Mouse (Mus musculus): Measurements from ENCODE around the gene Tmub1.

The Tmub1 gene

DNA sequence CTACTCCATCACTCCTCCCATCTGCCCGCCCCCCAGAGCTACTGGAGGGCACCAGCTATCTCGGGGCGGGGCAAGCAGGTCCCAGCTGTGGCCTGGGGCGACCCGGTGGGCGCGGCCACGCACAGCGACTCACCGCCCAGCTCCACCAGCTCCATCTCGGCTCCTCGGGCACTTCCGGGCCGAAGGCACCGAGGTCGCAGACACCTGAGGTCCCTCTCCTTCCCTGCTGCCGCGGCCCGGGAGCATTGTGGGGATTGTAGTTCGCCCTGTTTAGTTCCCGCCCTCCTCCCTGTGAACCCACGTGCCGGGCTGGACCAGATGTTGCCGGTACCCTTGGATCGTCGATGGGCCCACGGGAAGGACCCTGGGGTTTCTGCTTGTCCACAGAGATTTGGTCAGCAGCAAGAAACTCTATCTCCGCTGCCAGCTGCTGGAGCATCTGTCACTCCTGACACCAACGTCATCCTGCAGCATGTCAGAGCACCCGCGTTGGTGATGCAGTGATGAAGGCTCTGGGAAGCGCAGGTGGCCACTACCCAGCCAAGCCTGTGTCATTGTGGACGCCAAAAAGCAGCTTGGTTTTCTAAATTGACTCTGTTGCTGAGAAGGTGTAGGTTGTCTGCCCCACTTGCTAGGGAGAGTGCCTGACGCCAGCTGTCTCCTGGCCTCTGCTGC, at the start of gene Tmub1:
Gene Tmub1 (minus strand): TSS at position 231 of the 675 bp plus-strand sequence.
- no peak for DNase-seq (ENCODE audit: low read depth, low spot score)

DNA sequence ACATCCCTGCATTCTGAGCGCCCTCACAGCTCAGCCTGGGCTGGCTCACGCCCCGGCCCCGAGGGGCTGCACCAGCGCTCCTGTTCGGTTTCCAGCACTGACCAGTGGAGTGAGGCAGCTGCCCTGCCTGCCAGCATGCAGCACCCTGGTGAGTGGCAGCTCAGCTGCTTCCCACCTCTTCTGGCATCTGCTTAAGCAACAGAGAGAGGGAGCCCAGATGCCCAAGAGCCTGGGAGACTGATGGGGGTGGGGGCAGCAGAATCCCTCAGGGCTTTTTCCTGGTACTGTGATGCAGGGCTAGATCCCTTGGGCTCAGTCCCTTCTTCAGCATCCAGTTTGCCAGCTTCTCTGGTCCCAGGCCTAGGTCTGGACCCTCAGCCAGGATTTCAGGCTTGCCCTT, 49.1 kb upstream of the Tmub1 start:
- DNase-seq (ENCODE audit: low read depth, low spot score) = no peak

DNA sequence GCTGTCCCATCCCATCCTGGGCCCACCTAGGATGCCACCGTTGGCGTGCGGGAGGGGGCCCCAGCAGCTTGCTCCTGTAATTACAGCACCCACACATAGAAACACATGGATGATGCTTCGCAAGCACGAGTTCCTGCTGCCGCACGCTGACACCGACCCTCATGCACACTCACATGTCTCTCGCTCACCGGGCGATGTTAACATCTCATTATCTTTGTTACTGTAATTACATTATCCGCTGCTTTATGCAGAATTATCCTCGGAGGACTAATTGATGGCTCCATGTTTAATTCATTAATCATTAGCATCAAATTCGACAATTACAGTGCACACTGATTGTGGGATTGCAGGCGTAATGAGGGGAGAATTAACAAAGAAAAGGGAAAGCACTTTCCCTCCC, 47.4 kb upstream of the Tmub1 start:
- no peak for DNase-seq (ENCODE audit: low read depth, low spot score)

DNA sequence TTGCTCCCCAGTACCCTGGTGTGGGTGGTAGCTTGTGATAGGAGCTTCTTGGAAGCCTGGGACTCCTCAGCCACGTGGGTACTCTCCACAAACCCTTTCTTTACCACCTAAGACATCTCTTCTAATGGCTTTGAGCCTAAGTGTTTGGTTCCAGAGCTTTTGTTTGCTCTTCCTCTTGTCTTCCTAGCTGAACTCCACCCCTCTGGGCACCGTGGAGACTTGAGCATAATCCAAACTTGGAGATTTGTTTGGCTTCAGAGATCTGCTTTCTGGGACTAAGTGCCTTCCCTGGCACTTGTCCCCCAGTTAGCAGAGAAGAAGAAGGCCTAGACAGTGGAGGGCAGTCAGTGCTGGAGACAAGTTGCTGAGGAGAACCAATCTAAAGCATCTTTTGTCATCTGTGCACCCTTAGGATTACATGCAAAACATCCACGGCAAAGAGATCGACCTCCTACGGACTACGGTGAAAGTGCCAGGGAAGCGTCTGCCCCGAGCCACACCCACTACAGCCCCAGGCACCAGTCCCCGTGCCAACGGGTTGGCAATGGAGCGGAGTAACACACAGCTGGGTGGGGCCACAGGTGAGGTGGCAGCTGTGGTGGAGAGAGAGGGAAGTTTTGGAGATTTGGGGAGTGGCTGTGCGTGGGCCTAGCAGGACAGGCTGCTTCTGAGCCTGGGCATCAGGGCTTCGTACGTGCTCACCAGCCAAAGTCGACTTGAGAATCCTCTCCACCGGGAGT, 45.1 kb upstream of the Tmub1 start:
- no peak for DNase-seq (ENCODE audit: low read depth, low spot score)

DNA sequence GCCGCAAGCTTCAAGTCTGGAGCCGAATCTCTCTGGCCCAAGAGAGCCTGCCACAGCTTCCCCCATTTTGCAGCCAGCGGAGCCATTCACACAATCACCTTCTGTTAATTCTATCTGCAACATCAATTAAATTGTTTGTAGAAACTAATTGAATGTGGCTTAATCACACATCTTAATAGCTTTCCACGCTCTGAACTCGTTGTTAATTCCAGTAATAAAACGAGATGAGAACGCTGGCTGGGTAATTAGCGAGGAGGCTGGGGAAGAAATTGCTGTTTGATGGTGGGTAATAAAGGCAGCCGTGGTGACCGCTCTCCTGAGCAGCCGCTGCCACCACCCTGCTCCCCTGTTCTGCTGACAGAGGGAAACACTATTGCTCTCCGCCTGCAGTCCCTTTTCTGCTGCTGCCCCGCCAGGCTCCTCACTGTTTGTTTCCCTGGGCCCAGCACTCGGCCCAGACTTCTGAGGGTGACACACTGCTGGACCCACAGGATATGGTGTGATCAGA, 42.8 kb upstream of the Tmub1 start:
- no peak for DNase-seq (ENCODE audit: low read depth, low spot score)

DNA sequence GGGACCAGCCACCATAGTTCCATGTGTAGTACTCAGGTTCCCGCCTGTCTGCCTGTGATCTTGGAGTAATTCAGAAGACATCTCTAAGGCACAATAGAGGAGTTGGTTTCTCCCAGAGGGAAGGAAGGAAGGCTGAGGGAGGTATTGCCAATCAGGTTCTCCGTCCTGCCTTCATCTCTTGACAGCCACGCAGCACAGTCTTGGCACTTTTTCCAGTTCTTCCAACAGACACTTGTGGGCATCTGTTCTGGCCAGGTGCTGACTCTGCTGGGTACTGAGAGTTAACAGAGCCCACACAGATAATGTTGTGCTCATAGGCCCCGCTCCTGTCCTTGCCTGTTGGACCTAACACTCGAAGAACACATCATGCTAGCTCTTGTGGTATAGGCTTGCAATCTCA, 39.1 kb upstream of the Tmub1 start:
- no peak for DNase-seq (ENCODE audit: low read depth, low spot score)

DNA sequence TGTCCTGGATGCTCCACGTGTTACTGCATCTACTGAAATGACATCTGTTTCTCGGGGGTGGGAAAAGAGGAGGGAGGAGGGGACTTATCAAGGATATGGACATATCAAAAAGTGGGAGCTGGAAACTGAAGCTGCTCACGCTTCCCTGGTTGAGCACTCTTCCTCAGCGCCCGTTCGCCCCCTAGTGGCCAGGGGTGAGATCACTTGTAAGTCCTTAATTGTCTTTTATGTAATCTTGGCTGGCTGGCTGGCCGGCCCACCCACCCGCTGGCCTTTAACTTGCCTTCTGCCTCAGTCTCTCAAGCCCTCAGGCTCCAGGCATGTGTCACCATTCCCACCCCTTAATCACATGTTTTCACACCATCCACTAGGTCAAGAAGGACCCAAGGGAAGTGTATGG, 38.4 kb upstream of the Tmub1 start:
- DNase-seq (ENCODE audit: low read depth, low spot score) = no peak

DNA sequence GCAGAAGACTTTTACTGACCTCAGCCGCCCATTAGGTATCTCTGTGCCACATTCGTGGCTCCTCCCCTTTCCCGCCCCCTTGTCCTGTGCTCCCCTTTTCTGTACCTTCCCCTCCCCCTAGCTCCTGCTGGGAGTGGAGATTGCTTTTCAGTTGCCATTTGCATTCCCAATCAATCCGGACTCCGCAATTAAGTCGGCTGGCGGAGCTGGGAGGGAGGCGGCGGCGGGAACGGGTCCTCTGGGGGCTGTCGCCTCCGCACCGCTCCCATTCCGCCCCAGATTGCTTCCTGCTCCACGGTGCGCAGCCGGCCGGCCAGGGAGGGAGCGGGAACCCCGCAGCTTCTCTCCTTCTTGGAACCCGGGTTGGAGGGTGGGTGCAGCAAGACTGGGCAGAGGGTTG, 37.3 kb upstream of the Tmub1 start:
- DNase-seq (ENCODE audit: low read depth, low spot score) = no peak

DNA sequence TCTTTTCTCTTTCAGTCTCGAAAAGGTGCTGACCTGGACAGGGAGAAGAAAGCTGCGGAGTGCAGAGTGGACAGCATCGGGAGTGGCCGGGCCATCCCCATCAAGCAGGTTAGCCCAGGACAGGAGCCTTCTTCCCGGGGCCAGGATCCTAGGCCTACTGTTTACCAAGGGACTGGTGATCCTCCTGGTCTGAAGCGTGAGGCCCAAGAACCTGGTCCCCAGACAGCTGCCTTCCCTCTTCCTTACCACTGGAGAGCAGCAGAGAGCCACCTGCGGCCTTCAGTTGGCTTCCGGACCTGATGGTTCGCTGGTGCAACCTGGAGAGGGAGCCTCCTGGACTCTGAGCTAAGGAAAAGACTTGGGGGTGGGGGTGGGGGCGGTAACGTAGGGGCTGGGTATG, 35.7 kb upstream of the Tmub1 start:
- DNase-seq (ENCODE audit: low read depth, low spot score) = peak; percentile 61

DNA sequence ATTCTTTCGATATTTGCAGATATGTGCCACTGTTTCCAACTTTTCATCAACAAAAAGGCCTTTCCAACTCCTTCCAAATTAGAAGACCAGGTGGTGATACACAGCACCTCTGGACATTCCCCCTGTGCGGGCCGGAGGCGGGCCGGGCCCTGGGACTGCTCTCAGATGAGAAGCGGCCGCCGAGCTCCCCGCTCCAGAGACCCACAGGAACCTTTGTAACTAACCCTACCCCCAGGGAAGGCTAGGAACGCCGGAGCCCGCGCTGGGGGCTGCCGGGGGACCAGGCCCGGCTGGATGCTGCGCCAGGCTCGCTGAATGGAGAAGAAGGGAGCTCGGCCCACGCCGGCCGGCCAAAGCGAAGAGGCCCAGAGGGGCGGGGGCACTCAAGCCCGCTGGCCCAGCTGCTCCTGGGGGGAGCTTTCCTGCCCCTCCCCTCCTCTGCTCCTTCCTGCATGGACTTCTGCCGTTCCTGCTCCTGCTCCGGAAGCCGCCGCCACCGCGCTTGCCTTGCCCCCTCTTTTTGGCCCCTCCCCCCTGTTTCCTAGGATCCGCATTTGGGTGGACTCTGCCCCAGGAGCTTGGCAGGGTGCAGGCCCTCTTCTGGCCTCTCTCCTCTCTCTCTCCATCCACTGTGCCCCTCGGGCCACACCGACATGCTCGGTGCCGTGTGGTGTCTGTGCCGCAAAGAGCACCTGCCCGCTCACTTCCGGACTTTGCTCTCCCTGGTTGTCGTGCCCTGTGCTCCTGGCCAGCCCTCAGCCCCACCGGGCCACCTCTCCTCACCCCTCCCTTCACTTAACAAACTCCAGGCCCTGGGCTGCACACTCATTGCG, 34.8 kb upstream of the Tmub1 start:
- no peak for DNase-seq (ENCODE audit: low read depth, low spot score)

DNA sequence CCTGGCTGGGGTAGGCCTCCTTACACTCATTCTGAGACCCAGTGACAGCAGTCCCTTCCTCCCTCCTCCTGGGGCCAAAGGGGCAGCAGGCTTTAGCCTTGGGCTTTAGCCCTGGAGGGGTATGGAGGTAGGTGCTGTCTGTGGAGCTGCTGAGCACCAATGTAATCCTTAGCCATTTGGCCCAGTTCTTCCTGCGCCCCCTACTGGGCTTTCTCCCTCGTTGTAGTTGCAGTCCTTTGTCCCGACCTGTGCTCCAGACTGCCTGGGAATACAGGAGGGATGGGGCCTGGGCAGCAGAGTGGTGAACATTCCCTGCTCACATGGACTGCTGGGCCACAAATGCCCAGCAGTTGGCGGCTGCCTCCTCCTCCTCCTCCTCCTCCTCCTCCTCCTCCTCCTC, 34.0 kb upstream of the Tmub1 start:
- peak; percentile 66 for DNase-seq (ENCODE audit: low read depth, low spot score)

DNA sequence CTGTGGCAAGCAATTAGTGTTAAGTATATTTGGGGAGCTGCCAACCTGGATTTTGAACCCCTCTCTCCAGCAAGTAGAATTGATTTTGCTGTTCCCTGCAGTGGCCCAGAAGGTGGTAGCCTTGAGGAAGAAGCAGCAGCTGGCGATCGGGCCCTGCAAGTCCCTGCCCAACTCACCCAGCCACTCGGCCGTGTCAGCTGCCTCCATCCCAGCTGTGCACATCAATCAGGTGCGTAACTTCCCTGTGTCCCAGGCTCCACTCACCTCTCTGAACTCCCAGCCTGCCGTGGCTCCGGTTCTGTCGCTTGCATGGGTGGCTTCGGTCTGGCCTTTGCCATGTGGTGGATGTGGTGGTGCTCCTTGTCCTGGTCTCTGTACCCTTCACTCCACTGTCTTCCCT, 30.3 kb upstream of the Tmub1 start:
- DNase-seq (ENCODE audit: low read depth, low spot score) = no peak

DNA sequence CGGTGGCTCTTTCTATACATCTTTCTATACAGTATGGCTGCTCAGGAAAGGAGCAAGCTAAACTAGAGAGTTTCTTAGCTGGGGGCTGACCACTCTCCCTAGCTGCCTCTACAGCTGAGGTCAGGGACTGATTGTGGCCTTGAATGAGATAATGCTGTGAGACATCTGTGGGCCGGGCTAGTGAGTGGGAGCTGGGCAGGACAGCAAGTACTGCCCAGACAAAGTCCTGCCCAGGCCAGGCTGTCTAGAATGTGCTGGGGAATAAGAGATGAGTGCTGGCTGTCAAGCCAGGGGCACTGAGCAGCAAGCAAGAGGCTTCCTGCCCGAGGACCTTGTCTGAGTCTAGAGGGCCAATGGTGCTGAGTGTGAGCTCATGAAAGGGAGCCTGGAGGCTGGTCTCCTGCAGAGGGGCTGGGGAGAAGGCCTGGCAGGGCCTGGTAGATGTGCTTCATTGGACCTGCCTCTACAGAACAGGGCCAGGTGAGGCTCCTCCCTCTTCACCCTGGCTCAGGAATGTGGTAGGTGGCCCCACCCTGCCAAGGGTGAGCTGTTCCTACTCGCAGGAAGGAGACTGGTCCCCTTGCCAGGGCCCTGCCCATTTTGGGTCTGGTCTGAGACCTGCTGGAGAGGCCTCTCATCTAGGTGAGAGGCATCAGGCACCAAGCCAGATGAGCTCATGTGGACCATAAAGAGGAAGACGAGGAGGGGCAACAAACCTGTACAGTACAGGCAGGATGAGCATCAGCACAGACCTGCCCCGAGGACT, 28.0 kb upstream of the Tmub1 start:
- DNase-seq (ENCODE audit: low read depth, low spot score) = no peak

DNA sequence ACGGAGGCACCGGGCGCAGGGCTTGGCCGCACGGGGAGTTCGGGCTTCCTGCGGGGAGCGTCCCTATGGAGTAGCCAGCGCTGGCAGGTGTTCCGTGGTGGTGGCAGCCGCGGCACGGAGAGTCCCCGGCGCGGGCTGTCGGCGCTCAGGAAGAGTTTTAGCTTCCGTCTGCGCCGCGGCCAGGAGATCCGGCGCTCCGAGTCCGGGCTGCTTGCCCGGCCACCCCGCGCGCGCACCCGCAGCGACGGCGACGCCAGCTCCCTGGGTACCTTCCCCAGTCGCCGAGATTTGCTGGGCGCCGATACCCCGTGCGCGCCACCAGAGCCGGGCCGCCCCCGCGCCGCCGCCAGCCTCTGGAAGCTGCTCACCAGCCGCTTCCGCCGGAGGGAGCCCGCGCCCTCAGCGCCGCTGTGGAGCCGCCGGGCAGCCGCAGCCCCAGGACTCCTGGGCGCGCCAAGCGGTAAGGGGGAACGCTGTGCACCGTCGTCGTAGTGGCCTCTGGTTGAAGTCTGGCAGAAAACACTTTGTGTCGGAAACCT, 27.1 kb upstream of the Tmub1 start:
- no peak for DNase-seq (ENCODE audit: low read depth, low spot score)

DNA sequence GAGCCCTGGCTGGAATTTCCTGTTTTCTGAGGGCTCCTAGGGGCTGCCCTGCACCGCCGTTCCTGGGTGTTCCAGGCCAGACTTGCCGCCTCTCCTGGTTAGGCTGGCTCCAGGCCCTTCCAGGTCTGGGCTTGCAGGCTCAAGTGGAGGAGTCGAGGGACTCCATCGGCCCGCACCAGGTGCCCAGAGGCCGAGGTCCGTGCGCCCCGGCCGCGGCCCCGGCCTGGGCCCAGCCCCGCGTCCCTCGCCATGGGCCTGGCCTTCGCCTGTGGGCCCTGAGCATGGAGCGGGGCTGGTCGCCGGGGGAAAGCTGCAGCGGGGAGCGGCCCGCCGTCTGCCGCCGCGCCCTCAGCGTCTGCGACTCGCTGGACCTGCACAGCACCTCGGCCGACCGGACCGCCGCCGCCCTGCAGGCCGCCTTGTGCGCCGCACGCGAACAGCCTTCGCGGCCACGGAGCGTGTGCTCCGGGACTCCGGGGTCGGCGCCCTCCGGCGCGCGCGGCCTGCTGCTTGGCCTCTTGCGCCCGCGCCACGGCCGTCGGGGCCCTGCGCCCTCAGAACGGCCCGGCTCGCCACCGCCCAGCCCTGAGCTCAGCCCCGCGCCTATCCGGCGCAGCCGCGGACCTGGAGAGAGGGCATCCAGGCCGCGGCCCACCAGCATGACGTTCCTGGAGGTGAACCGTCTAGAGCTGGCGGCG, 26.5 kb upstream of the Tmub1 start:
- DNase-seq (ENCODE audit: low read depth, low spot score) = no peak

DNA sequence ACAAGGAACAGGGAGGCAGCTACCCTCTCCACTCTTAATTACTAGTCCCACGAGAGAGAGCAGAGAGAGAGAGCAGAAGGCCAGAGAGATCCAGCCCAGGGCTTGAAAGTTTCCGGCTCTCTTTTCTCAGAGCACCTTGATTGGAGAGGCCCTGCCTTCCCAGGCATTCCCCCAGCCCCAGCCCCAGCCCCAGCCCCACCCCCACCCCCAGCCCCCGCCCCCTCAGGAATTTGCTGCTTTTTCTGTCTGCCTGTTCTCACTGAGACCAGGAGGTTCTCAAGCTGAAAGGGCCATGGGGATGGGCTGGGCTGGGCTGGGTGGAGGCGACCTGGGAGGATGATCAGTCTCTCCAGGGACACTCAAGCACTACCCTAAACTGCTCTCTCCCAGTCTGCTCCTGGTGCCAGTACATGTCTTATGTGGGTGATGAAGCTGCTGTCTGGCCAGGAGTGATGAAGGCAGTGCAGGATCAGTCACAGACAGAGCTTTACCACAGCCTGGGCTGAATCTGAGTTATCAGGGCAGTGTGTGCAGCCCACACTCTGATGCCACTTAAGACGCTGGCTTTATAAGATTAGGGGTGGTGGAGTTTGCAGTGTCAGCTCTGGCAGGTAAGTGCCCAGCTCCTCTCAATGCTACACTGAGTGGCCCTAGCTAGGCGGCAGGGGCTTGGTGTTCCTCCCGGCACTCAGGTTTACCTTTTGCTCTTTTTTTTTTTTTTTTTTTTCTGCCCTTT, 25.4 kb upstream of the Tmub1 start:
- DNase-seq (ENCODE audit: low read depth, low spot score) = no peak

DNA sequence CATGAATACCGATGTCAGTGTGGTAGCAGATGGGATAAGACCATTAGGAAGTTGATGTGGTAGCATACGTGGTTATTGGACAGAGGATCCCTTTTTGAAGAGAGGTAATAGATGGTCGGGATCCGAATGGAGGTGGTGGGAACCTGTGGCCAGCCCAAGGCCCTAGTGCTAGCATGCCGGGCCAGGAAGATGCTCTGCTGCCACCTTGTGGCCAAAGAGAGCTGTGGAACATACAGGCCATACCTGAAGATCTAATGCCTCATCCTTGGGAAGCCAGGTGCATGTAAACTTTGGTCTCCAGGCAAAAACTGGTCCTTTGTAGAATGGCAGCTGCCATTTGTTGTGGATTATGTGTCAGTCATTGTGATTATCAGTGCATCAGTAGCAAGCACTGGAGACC, 22.9 kb upstream of the Tmub1 start:
- DNase-seq (ENCODE audit: low read depth, low spot score) = peak; percentile 61

DNA sequence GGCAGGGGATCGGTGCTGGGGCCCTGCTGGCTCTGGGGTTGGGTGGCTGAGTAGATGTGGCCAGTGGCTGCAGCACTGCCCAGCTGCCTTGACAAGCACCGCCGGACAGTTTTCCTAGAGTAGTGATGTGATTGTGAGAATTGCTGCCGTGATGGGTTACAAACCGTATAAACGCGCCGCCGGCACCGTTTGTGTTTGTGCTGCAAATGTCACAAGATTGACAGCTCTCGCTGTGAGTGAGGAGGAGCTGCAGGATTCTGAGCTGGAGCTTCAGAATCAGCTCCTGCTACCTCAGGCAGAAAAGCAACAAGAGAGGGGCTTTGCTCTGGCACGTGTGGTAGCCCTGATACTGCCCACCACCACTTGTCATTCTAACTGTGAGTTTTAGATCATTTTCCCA, 19.1 kb upstream of the Tmub1 start:
- DNase-seq (ENCODE audit: low read depth, low spot score) = no peak

DNA sequence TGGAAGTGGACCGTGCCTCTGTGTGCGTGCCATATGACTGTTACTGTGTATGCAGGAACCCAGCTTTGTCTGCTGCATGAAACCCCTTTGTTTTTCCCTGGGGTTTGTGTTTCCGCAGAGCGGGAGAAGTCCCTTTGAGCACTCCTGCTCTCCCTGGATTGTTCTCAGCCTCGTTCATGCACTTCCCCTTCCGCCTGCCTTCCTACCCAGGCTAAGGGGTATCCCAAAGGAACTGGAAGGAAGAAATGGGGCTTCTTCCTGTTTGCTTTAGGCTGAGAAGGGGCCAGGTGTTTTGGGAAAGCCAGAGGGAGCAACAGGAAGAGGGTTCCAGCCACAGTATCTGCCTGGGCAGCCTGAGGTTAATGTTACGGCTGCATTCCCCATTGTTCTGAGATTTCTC, 8.0 kb upstream of the Tmub1 start:
- no peak for DNase-seq (ENCODE audit: low read depth, low spot score)

DNA sequence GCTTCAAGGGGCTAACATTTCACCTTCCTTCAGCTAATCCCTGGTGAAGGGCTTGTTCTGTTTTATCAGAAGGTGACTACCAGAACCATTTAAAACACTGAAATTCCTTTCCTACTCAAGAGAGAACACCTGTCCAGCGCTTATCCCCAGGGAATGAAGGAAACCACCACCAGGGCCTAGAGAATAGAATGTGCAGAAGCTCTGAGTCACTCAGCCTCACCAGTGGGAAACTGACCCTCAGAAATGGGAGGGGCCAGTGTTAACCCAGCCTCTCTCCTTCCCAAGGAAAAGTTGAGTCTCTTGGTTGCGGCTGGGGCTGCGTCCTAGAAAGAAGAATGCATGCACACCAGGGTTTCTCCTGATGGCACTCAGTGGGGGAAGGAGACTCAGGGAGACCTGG, 7.4 kb upstream of the Tmub1 start:
- no peak for DNase-seq (ENCODE audit: low read depth, low spot score)

Measured in WW6 (cell line).